Mouse (Mus musculus): ENCODE measurements around the gene Tmbim1. TPM values are rescaled to one million over a fixed set of nuclear protein-coding genes. Genes with fewer than 3 reads are reported as not detected.
A peak's percentile ranks its signal among the peaks of the same experiment; 100 is the strongest.

Gene Tmbim1
- total RNA-seq, 1 experiment: 38.0 TPM

DNA sequence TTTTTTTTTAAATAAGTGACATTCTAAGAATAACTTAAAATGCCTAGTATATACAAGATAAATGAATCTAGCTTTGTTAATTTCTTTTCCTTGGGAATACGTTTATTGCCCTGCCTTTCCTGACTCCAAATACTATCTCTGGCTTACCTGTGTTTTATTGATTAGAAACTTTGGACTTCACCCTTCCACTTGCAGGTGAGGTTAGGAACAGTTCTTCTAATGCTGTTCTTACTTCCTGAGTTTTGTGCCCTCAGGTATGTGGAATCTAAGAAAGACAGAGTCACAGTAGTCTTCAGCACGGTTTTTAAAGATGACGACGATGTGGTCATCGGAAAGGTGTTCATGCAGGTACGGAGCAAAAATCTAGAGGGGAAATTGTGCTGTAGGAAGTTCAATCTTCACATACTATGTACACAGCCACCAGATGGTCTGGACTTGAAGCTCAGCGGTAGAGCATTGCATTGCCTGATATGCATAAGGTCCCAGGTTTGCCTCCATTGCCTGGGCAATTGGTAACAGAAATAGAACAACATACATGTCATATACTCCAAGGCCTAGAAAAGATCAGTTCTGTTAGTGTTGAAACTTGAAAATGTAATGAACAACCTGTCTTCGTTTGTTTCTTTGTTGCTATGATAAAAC, 49.6 kb downstream of the Tmbim1 start:
- TF ChIP-seq ZNF384 (IDR thresholded peaks at IDR 0.05; ENCODE audit: low read depth, low read length): no peak
- TF ChIP-seq CHD2 (IDR thresholded peaks at IDR 0.05; ENCODE audit: low read depth, low read length): no peak
- no peak for TF ChIP-seq MAFK (IDR thresholded peaks at IDR 0.05; ENCODE audit: insufficient read depth, low read depth, low read length)
- TF ChIP-seq ZC3H11A (IDR thresholded peaks at IDR 0.05; ENCODE audit: borderline replicate concordance, low read depth, low read length): no peak
- TF ChIP-seq HCFC1 (IDR thresholded peaks at IDR 0.05; ENCODE audit: borderline replicate concordance, insufficient read depth, low read length): no peak
- H3K27ac ChIP-seq (ENCODE audit: insufficient read depth, low read depth, low read length, poor library complexity, severe bottlenecking): peak overlapping the region; percentile 85; the same call in 1 of the 2 replicates
- in situ Hi-C loops (cut with MboI; ENCODE audit: low sequenced_read_pairs in 2 of 2, unreplicated experiment in 2 of 2): no loop called here

DNA sequence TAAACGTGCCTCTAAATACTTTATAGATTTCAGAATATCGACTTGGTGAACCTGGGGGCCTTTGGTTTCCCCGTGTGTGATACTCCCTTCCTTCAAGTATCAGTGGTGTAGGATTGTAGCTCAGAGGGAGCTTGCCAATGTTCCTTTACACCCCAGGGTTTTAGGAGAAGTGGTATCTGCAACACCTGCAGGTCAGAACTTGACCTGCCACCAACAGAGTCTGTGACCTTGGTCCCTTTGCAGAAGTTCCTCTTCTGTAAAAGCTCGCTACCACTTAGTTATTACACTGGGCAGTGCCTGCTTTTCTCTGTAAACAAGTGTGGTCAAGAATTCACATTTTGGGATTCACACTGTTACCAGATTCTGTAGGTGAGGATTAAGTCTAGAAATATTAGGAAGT, 55.3 kb downstream of the Tmbim1 start:
- no peak overlapping the region for H3K9ac ChIP-seq (ENCODE audit: insufficient read depth, low read depth, low read length, poor library complexity, severe bottlenecking)
- peaks cover 11% of the 10 kb centered on the region for H3K36me3 ChIP-seq (ENCODE audit: control insufficient read depth, insufficient read depth, low read length, poor library complexity, severe bottlenecking)
- H3K4me3 ChIP-seq (ENCODE audit: insufficient read depth in 1 of 2, low read depth in 1 of 2, low read length in 2 of 2, poor library complexity in 1 of 2, severe bottlenecking in 1 of 2): no peak overlapping the region
- in situ Hi-C loops (cut with MboI; ENCODE audit: low sequenced_read_pairs in 2 of 2, unreplicated experiment in 2 of 2): no loop called here
- peaks cover 0 to 9% of the 10 kb centered on the region in 2 experiments; a peak in 2 of 4 replicates for H3K4me1 ChIP-seq (ENCODE audit: control insufficient read depth in 2 of 2, insufficient read depth in 2 of 2, low read length in 2 of 2, poor library complexity in 1 of 2)
- H3K27ac ChIP-seq (ENCODE audit: insufficient read depth, low read depth, low read length, poor library complexity, severe bottlenecking): no peak overlapping the region
- no peak for DNase-seq (ENCODE audit: low read depth, low spot score)
- no peak for TF ChIP-seq MAFK (IDR thresholded peaks at IDR 0.05; ENCODE audit: insufficient read depth, low read depth, low read length)
- TF ChIP-seq CHD2 (IDR thresholded peaks at IDR 0.05; ENCODE audit: low read depth, low read length): no peak
- TF ChIP-seq ZC3H11A (IDR thresholded peaks at IDR 0.05; ENCODE audit: borderline replicate concordance, low read depth, low read length): no peak
- no peak for TF ChIP-seq HCFC1 (IDR thresholded peaks at IDR 0.05; ENCODE audit: borderline replicate concordance, insufficient read depth, low read length)
- no peak for TF ChIP-seq ZNF384 (IDR thresholded peaks at IDR 0.05; ENCODE audit: low read depth, low read length)
- H3K9me3 ChIP-seq (ENCODE audit: control insufficient read depth, insufficient read depth, low read depth, low read length): no peaks in the 10 kb centered on the region

More for the DNA sequence above, 49.6 kb downstream of the Tmbim1 start:
- no peak overlapping the region for H3K9ac ChIP-seq (ENCODE audit: insufficient read depth, low read depth, low read length, poor library complexity, severe bottlenecking)
- peaks cover 2 to 13% of the 10 kb centered on the region in 2 experiments; a peak in 3 of 4 replicates for H3K4me1 ChIP-seq (ENCODE audit: control insufficient read depth in 2 of 2, insufficient read depth in 2 of 2, low read length in 2 of 2, poor library complexity in 1 of 2)
- H3K4me3 ChIP-seq (ENCODE audit: insufficient read depth in 1 of 2, low read depth in 1 of 2, low read length in 2 of 2, poor library complexity in 1 of 2, severe bottlenecking in 1 of 2): no peak overlapping the region
- peaks cover 28% of the 10 kb centered on the region for H3K36me3 ChIP-seq (ENCODE audit: control insufficient read depth, insufficient read depth, low read length, poor library complexity, severe bottlenecking)
- H3K9me3 ChIP-seq (ENCODE audit: control insufficient read depth, insufficient read depth, low read depth, low read length): no peaks in the 10 kb centered on the region
- DNase-seq (ENCODE audit: low read depth, low spot score): no peak

DNA sequence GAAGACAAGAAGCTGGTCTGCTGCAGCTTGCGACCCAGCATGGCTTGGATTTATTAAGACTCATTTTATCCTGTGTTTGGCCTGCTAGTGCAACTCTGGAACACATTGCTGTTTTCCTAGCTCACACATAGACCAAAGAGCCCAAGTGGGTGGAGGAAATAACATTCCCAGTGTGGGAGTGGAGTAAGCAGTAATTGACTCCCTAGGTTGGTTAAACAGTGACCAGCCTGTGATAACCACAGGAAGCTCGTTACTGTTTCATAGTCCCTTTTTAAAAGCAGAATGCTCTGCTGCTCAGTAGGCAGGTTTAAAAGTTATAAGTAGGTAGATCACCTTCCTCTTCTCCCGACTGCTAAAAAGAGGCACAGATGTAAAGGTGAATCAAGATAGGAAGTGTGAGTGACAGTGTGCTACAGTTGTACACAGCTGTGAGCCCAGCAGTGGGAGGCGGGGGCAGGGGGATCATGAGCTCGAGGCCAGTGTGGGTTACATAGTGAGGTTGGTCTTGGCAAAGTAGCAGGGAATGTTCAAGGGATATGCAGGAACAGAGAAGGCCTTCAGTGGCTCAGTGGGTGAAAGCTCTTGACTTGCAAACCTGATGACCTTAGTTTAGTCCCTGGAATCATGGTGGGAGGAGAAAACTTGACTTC, 56.0 kb downstream of the Tmbim1 start:
- Histone ChIP-seq H3K36me3 (ENCODE audit: control insufficient read depth, insufficient read depth, low read length, poor library complexity, severe bottlenecking) (peaks cover 11% of the 10 kb centered on the region), H3K9ac (ENCODE audit: insufficient read depth, low read depth, low read length, poor library complexity, severe bottlenecking) (no peak overlapping the region), H3K9me3 (ENCODE audit: control insufficient read depth, insufficient read depth, low read depth, low read length) (no peaks in the 10 kb centered on the region), H3K27ac (ENCODE audit: insufficient read depth, low read depth, low read length, poor library complexity, severe bottlenecking) (no peak overlapping the region; the same call in 1 of the 2 replicates), H3K4me3 (ENCODE audit: insufficient read depth in 1 of 2, low read depth in 1 of 2, low read length in 2 of 2, poor library complexity in 1 of 2, severe bottlenecking in 1 of 2) (no peak overlapping the region), H3K4me1 (ENCODE audit: control insufficient read depth in 2 of 2, insufficient read depth in 2 of 2, low read length in 2 of 2, poor library complexity in 1 of 2) (peaks cover 1 to 9% of the 10 kb centered on the region in 2 experiments; a peak in 2 of 4 replicates)
- no peak for TF ChIP-seq MAFK (IDR thresholded peaks at IDR 0.05; ENCODE audit: insufficient read depth, low read depth, low read length)
- no peak for TF ChIP-seq ZNF384 (IDR thresholded peaks at IDR 0.05; ENCODE audit: low read depth, low read length)
- TF ChIP-seq CHD2 (IDR thresholded peaks at IDR 0.05; ENCODE audit: low read depth, low read length): no peak
- TF ChIP-seq HCFC1 (IDR thresholded peaks at IDR 0.05; ENCODE audit: borderline replicate concordance, insufficient read depth, low read length): no peak
- DNase-seq (ENCODE audit: low read depth, low spot score): no peak
- in situ Hi-C loops (cut with MboI; ENCODE audit: low sequenced_read_pairs in 2 of 2, unreplicated experiment in 2 of 2): no loop called here

DNA sequence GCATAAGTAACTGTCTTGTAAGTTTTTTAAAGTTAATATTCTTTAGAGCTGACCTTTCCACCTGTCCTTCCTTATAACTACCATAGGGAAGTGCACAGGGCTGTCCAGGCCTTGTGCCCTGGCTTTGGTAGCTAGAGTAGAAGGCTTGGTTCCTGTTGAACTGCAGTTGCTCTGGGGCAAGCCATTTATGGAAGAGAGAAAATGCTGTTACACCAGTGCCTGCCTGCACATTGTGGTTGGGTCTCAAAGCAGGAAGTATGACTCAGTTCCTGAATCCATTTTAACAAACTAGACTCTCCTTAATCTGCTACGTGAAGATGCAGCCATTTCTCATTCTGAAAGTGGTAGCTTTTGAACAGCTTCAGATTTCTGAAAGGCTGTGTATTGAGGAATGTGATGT, 56.6 kb downstream of the Tmbim1 start:
- Histone ChIP-seq H3K4me3 (ENCODE audit: insufficient read depth in 1 of 2, low read depth in 1 of 2, low read length in 2 of 2, poor library complexity in 1 of 2, severe bottlenecking in 1 of 2) (no peak overlapping the region), H3K9ac (ENCODE audit: insufficient read depth, low read depth, low read length, poor library complexity, severe bottlenecking) (no peak overlapping the region), H3K27ac (ENCODE audit: insufficient read depth, low read depth, low read length, poor library complexity, severe bottlenecking) (no peak overlapping the region), H3K4me1 (ENCODE audit: control insufficient read depth in 2 of 2, insufficient read depth in 2 of 2, low read length in 2 of 2, poor library complexity in 1 of 2) (peaks cover 3 to 9% of the 10 kb centered on the region in 2 experiments), H3K9me3 (ENCODE audit: control insufficient read depth, insufficient read depth, low read depth, low read length) (no peaks in the 10 kb centered on the region), H3K36me3 (ENCODE audit: control insufficient read depth, insufficient read depth, low read length, poor library complexity, severe bottlenecking) (peaks cover 11% of the 10 kb centered on the region)
- in situ Hi-C loops (cut with MboI; ENCODE audit: low sequenced_read_pairs in 2 of 2, unreplicated experiment in 2 of 2): no loop called here
- no peak for DNase-seq (ENCODE audit: low read depth, low spot score)
- TF ChIP-seq ZNF384 (IDR thresholded peaks at IDR 0.05; ENCODE audit: low read depth, low read length): no peak
- TF ChIP-seq ZC3H11A (IDR thresholded peaks at IDR 0.05; ENCODE audit: borderline replicate concordance, low read depth, low read length): no peak
- TF ChIP-seq CHD2 (IDR thresholded peaks at IDR 0.05; ENCODE audit: low read depth, low read length): no peak

Measured in ES-E14 (cell line).